Mouse (Mus musculus) testis, adult 2 months (tissue): Measurements from ENCODE around the gene Taf15.

Source experiments
- CTCF ChIP-seq: fragments of 200-500 bp; IDR thresholded peaks from 2 replicates; pipeline ENCODE4 v1.5.1; 2012; ENCODE audit warnings: low read depth, mild to moderate bottlenecking, inconsistent platforms, low read length, moderate library complexity; ENCODE audit not compliant: control insufficient read depth, insufficient read depth, insufficient replicate concordance
- POLR2A ChIP-seq: fragments of 200-500 bp; IDR thresholded peaks from 2 replicates; pipeline ENCODE4 v1.6.1; 2012; ENCODE audit warnings: low read depth, mild to moderate bottlenecking, inconsistent platforms, low read length, moderate library complexity; ENCODE audit not compliant: control insufficient read depth

DNA sequence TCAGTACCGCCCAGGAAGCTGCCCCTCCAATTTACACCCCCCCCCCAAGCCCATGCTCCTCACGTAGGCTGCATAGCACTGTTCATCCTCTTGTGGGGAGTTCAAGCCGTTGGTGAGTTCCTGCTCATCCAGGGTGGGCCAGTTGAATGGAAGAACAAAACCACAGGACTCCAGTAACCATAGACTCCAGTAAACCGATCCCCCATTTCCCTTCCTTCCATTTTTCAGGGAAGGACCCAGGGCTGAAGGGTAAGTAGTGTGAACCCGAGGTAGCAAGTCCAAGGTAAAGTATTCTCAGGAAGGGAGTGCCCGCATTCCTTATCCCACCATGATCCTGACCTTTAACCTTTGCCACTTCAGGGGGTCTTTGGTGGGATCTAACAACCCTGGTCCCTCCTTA is 45.5 kb downstream of the Taf15 start:
- no peak for TF ChIP-seq CTCF
- no peak for TF ChIP-seq POLR2A
